Mouse (Mus musculus): Measurements from ENCODE around the gene Cabin1.
A peak's percentile ranks its signal among the peaks of the same experiment; 100 is the strongest.
"Not testable (repeated sequence)": the region's sequence is repeated elsewhere in the genome, so short reads cannot be mapped to it uniquely, and the experiment has no call there.

The Cabin1 gene

DNA sequence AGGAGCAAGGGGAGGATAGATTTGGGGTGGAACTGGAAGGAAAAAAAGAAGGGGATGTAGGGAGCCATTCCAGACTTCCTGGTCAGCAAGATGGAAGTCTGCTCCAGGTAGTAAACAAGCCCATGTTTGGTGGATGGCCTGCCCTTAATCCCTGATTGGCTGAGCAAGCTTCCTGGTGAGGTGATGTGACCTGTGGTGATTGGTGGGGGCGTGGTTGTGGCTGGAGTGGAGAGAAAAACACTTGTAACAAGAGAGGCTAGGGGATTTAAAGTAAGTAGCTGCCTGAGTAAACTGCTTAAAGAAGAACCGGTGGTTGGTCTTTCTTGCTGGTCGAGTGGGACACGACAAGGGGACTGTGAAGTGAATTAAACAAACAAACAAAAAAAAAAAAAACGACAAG is 3.6 kb upstream of the Cabin1 start:
- not testable (repeated sequence) for DNase-seq (ENCODE audit: low spot score in 2 of 2)

DNA sequence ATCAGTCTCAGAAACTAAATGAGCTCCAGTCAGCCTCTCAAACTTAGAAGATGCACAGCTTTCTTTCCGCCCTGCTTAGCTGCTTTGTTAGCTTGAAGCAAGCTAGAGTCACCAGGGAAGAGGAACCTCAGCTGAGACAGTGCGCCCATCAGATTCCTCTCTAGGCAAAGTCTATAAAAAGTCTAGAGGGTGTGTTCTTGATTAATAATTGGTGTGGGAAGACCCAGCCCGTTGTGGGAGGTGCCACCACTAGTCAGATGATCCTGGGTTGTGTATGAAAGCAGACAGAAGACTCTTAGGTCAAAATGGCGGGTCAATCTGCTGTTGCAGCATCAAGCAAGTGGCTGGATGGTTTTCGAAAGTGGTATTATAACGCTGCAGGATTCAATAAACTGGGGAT is 2.7 kb upstream of the Cabin1 start:
- DNase-seq (ENCODE audit: low spot score in 2 of 2) = no peak

DNA sequence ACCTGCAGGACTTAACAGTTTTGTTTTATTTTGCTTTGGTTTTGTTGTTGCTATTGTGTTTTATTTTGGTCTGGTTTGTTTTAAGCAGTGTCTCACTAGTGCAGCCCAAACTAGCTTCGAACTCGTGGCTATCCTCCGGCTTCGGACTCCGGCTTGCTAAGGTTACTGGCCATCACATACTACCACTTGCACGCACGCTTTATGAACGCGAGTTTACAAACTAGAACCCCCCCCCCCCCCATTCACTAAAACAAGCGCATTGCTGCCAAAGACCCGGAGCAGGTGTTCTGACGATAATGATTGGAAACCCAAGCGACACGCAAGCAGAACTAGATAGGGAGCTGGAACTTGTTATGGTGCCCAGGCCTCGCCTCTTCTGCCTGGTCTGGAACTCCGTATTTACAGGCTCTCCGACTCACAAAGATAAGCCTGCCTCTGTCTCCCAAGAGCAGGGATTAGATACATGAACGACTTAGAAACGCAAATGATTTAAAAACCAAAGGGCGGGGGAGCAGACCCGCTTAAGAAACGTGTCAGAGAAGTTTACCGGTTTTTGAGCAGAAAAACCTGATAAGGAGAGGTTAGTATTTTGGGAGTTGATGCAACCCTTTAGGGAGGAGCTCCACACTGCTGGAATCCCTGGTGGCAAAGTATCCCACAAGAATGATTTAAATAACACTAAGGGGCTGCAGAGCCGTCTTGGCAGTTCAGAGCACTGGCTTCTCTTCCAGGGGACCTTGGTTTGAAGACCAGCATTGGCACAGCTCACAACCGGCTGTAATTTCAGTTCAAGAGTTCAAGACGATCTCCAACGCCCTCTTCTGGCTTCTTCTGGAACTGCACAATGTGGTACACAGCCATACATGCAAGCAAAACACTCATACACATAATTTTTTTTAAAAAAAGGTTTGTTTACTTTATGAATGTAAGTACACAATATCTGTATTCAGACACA is 655 bp upstream of the Cabin1 start:
- DNase-seq (ENCODE audit: low spot score in 2 of 2) = peak; percentile 83 to 94

DNA sequence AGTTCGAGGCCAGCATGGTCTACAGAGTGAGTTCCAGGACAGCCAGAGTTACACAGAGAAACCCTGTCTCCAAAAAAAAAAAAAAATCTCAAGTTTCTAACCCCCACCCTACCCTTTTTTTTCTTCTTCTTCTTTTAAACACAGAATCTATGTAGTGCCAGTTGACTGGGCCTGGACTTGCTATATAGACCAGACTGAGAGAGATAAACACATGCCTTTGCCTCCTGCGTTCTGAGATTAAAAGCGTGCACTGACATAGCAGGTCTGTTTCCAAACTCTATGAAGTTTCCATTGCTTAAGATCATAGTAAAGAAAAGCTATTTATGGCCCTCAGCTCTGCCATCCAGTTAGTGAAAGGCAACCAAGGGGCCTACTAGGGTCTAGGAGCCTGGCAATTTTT is 1.7 kb downstream of the Cabin1 start:
- DNase-seq (ENCODE audit: low spot score in 2 of 2) = no peak

DNA sequence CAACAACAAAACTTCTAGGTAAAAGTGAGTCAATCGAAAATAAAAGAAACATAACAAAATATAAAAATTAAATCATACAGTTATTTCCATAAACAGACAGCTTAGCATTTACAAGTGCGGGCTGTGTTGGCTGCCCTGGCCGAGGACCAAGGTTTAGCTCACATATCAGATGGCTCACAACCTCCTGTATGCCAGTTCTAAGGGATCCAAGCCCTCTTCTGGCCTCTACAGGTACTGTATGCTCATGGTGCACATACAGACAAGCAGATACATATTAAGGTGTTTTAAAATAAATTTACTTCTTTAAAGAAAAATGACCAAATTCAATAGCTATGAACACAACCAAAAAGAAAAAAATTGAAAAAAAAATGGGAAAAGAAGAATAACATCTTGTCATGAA is 3.8 kb downstream of the Cabin1 start:
- DNase-seq (ENCODE audit: low spot score in 2 of 2) = no peak

DNA sequence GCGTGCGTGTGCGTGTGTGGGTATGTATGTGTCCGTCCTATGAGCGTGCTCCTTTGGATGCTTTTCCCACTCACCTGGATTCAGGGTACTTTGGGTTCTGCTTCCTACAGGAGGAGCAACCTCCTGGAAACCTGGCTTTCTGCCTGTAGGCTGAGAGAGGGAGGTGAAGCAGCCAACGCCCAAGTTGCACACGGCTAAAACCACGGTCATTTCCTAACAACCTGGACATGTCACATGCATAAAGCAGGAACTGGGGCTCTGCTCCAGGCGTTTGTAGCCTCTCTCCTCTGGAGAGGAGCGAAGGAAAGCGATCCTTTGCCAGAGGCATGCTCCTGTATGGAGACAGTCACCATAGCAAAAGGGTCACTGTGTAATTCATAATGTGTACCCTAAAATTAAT is 7.4 kb downstream of the Cabin1 start:
- no peak for DNase-seq (ENCODE audit: low spot score in 2 of 2)

DNA sequence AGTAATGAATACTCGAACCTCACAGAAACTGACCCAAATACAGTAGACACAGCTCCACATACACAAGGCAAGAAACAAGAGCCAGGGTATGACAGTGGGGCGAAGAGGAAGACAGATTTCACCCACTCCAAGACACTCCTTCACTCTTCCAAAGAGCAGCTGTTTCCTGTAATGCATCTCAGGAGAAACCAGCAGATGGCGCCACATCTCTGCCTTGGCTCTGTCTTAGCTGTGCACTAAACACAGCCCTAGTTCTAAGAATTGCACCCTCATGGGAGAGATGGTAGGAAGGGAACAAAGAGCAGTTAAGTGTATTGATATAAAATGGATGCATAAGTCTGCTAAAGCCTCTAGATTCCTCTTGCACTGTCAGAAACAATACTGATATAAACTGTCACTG is 20.1 kb downstream of the Cabin1 start:
- peak; percentile 71 to 91 for DNase-seq (ENCODE audit: low spot score in 2 of 2)

DNA sequence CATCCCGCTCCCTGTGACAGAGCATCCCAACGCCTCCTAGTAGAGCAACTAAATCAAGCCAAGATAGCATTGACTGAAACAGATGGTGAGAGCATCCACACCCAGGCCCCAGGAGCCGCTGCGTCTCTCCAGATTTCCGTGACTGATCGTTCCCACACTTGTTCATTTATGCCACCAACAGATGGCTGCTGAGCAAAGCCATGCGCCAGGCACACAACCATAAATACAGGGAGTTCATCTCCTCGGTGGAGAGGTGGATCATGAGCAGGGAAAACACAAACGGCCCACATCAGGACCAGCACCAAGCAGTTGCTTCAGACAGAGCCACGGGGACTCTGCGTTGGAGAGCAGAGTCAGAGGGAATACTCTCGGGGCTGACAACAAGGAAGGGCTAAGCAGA is 20.8 kb downstream of the Cabin1 start:
- no peak for DNase-seq (ENCODE audit: low spot score in 2 of 2)

DNA sequence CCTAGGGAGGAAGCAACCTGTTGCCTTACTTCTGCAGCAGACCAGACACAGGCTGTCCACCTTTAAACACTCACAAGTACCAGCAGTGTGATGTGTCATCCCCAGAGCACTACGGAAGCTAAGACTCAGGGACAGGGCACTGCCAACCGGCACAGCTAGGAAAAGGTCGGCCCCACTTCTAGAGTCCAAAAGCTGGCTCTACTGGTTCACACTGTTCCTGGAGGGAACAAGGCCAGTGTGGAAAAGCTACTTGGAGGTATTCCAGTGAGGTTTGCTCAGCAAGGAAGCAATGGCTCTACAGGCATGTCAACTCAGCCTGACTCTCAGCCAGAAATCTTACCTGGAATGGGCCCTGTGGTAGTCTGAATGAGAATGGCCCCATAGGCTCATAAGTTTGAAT is 23.3 kb downstream of the Cabin1 start:
- no peak for DNase-seq (ENCODE audit: low spot score in 2 of 2)

DNA sequence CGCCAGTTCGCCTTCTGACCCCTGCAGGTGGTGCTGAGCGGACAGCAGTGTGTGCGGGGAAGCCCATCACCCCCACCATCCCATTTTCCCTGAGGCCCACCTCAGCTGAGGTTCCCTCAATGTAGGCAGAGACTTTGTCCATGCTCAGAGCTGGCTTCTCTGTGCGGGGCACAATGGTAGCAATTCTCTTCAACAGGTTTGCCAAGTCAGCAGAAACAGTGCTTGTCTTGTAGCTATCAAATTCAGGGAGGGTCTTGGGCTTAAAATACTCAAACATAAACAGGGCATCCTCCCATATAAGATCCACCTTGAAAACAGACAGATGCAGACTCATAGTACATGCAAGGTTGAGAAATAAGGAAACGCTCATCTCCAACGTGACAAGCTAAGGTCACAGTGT is 38.7 kb downstream of the Cabin1 start:
- no peak for DNase-seq (ENCODE audit: low spot score in 2 of 2)

DNA sequence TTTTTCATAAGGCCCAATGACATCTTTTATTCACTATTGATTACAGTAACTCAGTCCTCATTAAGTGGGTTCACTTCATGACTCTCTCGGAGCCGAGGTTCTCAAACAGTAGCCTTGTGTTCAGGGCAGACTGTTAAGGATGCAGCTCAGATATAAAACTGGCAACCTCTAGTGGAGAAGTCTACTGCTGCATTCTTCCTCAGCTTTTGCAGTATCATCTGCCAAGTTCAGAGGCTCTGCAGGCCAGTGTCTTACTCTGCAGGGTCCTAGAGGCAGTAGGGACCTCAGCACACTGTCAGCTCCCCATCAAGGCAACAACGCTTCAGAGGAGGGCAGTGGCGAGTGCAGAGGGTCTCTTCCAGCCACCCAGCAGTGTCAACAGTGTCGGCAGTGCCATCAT is 43.9 kb downstream of the Cabin1 start:
- no peak for DNase-seq (ENCODE audit: low spot score in 2 of 2)

DNA sequence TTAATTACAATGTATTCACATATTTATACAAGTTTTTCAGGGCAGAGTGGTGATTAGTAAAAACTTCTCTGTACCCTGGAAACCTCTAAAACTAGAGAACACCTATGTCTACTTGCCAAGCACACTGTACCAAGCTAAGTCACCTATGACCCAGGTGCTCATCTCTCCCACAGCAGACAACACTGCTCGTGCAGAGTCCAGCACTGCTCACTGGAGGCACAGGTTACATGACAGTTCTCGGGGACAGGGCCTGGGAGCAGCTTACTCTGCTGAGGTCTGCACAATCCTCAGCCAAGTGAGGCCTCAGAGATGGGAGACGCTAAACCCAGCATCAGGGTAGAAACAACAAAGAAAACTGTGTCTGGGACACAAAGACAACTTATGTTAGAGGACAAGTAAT is 49.3 kb downstream of the Cabin1 start:
- no peak for DNase-seq (ENCODE audit: low spot score in 2 of 2)

DNA sequence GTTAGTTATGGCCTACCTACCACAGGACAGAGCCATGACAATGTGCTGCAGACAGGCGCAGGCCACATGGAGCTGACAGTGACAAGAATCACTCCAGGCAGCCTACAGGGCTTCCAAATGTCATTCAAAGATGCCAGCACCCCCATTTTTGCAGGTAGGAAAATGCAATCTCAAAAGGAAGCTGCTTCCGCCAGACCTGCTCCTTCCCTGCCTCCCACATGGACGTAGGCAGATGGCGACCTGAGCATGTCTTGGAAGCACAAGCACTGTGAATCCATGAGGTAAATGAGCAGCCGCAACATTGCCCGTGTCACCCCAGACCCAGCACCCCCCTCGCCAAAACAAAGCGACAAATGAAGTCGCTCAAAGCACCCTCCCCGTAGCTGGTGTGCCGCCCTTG is 51.1 kb downstream of the Cabin1 start:
- DNase-seq (ENCODE audit: low spot score in 2 of 2) = no peak

DNA sequence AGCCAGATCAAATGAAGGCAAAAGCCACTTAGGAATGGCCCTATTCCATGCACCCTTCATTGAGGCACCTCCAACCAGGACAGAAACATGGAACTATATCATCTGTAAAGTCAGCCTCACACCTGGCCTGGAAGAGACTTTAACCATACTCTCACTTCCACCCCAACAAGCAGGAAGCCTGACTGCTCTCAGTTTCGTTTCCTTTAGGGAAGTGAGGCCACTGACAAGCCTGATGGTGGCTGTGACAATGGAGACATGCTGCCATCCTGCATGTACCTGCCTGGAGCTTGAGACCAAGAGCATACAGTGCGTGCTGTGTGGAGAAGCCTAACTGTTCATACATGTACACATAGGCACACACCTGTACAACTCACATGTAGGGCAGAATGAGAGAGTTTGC is 53.9 kb downstream of the Cabin1 start:
- no peak for DNase-seq (ENCODE audit: low spot score in 2 of 2)

DNA sequence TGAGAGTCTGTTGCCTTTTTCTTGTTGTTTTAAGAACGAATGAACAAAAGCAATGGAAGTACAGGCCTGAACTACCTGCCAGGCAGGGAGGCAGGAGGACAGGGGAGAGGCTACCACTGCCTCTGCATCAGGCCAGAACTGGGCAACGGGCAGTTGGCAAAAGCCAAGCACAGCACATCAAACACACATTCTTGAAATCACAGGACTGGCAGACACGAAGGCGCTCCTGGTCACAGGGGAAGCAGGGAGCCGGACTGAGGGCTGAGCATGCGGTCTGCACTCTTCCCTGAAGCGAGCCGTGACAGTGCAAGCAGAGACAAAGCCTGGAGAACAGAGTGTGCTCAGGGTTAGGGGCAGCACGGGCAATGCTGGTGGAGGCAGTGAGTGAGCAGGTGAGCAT is 54.9 kb downstream of the Cabin1 start:
- DNase-seq (ENCODE audit: low spot score in 2 of 2) = no peak

DNA sequence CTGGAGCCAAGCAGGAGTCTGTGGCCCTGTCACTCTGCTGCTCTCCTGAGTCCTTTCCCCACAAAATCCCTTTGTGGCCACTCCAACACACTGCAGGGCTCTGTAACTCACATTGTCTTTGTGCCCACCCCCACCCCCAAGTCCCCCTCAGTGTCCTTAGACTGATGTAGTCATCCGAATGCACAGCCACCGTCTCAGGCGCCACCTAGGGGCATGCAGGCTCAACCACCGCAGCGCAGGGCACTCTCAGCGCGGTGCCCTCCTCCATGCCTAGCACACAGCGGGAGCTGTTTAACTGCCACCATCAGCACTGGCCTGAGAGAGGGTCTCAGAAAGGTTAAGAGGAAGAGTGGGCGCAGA is 55.5 kb downstream of the Cabin1 start:
- DNase-seq (ENCODE audit: low spot score in 2 of 2) = peak in 1 of 2 experiments; percentile 36

DNA sequence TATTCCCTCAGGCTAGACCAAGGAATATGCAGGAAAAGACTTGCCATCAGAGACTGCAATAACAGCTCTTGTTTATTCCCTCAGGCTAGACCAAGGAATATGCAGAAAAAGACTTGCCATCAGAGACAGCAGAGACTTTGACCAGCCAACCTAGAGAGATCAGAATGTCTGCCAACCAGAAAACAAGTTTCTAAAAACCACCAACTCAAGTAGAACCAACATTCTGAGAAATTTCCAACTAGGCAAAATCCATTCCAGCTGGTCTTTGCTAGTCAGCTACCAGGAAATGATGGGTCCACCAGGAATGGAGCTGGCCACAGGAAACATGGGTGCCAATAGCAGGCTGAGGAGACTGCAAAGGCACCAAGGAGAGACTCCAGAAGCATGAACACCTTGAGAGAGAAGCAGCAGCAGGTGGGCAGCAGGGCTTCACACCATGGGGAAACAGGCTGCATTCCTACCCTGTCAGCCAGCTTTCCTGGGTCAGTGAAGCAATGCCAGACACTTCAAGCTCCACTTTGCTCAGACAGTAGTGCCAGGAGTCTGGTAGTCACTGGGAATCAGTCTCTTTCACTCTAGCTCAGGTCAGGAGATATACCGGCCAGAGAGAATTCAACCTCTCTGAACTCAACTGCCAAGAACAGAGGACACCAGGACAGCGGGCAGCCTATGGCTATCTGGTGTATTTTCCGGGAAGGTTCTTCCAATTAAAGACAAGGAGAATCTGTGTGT is 56.1 kb downstream of the Cabin1 start:
- DNase-seq (ENCODE audit: low spot score in 2 of 2) = no peak

DNA sequence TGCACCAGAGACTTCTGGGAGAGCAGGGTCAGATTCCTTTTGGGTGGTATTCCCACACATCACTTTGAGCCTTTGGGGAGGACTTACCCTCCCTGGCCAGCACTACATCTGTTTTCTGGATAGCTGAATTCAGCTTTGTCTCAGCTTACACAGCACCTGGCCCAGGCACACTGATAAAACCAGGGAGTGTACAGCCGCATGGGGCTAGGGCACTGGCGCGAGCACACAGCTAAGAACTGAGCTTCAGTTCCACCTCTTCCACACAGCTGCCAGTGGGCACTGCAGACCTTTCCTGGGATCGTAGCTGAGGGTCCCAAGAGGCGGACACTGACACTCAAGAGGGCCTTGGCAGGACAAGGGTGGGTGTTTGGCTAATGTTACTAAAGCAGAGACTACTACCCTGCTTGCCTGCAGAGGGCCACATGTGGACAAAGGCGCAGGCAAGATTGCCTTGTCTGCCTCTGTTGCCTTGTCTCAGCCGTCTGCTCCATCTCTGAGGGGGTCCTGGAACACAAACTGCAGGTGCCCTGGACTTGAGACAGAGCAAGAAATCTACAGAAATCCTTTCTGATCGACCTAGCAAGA is 57.4 kb downstream of the Cabin1 start:
- peak in 1 of 2 experiments; percentile 39 for DNase-seq (ENCODE audit: low spot score in 2 of 2)

DNA sequence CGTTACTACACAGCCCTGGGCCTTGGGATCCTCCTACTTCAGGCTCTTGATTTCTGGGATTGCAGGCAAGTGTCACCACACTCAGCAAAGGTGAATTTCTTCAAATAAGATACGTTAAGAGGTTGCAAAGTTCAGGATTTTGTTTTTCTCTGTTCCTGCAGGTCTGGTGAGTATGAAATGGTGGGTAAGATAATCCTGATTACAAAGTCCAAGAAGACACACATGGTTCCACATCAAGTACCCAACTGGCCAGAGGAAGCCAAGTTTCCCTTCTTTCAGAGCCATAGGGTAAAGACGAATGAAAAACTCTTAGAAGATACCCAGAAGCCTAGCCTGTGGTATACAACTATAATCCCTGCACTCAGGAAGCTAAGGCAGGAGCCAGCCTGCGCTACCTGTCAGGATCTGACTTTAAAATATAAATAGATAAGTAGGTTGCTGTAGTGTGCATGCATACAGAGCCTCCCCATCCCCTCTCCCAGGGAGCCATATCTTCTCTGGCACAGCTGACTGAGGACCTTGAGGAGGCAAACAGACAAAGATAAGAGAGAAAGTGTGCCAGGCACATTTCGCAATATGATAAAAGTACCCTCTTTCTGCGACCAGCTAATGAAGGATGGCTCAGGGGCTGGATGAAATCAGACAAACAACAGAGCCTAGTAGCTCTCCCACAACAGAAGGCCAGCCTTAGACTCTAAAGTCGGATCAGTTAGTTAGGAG is 58.3 kb downstream of the Cabin1 start:
- DNase-seq (ENCODE audit: low spot score in 2 of 2) = peak in 1 of 2 experiments; percentile 66

DNA sequence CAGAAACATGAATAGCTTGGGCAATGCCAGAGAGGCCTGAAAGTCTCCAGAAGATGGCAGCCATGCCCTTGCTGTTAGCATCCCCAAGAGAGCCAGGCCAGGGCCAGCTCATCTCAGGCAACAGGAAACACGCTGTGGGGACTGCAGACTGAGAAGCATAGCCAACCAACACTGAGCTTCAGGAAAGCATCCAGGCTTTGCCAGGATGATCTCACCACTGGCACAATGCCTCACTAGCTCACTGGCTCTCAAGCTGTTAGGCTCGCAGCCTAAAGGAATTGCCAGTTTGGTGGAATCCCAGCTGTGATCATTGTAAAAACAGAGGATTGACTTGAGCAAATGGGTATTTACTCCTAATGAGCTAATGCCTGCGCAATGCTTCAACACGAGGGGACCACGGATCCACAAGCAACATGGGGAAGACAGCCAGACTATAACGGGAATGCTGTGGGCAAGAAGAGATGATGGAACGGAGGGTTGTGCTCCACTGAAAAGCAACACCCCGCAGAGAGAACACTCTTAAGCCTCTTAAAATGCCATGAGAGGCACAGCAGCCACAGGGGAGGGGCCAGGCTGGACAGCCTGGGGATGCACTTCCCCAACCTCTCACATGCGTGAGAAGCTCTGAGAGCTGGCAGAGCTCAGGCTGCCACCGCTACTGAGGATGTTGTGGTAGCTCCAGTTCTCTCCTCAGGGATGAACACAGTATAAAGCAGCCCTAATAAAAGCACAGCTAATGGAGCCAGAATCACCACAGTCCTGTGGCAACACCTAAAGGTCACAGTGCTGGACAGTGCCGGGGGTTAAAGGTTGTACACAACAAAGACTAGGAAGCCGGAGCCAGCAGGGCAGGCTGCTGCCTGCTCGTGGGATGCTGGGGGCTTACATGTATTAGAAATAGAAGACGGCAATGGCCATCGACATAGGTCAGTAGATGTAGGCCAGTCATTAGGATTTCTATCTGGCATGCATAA is 59.6 kb downstream of the Cabin1 start:
- DNase-seq (ENCODE audit: low spot score in 2 of 2) = no peak

DNA sequence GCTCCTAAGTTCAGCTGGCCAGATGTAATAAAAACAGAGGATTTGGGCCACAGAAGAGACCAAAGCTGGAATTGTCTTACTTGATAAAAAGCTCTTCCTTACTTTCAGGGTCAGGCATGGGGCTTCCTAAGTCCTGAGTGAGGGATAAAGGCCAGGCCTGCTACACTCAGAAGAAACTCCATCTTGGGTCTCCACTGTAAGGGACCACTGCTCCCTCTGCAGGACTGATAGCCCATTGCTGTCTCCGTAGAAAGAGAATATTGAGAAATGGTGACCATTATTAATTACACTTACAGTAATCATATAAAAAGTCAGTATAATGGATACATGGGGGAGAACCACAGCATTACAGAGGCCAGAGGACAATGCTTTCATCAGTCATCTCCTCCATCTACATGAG is 60.6 kb downstream of the Cabin1 start:
- DNase-seq (ENCODE audit: low spot score in 2 of 2) = no peak

Data from spleen, postnatal 4 days (tissue).